Mouse (Mus musculus) neural tube, embryonic 10.5 days (tissue): Measurements from ENCODE around the gene Bax.
"Not testable (repeated sequence)": the region's sequence is repeated elsewhere in the genome, so short reads cannot be mapped to it uniquely, and the experiment has no call there.

Experiments
- DNase-seq: peaks from one replicate; pipeline ENCODE4 v3.0.0-alpha.2; 2017; ENCODE audit warnings: low spot score; ENCODE audit errors: extremely low spot score

Bax gene

DNA sequence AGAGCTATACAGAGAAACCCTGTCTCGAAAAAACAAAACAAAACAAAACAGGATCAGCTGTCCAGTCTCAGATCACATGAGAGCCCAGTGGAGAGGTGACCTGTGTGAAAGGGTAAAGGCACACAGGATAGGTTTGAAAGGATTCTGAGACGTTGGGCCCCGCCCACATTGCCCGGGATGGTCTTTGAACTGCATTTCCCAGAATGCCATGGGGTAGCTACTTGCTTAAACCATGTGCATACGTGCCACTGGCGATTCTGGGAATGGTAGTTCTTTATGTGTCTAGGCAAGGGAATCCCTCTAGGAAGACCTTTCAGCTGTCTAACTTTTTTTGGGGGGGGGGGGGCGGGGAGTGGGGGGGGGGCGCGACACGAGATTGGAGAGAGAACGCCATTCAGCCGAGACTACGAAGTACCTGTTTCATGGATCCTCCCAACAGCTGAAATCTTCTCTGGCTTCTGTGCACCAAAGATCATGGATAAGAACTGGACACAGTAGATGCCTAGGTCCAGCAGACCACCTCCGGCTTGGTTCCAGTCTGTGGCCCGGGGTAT is 14.8 kb upstream of the Bax start, which contains the start of gene Tulp2:
Gene Tulp2, plus strand, starts transcription at position 504 of the 554 bp plus-strand sequence.
- peak; percentile 36 for DNase-seq

DNA sequence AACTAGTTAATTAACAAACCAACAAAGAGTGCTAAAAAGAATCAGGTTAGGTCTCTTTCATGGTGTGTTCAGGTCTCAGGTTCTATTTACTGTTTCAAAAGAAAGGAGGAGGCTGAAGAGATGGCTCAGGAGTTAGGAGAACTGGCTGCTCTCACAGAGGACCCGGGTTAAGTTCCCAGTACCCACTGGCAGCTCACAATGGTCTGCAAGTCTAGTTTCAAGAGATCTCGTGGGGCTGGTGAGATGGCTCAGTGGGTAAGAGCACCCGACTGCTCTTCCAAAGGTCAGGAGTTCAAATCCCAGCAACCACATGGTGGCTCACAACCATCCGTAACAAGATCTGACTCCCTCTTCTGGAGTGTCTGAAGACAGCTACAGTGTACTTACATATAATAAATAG is 13.6 kb upstream of the Bax start:
- DNase-seq, result not testable (repeated sequence)

DNA sequence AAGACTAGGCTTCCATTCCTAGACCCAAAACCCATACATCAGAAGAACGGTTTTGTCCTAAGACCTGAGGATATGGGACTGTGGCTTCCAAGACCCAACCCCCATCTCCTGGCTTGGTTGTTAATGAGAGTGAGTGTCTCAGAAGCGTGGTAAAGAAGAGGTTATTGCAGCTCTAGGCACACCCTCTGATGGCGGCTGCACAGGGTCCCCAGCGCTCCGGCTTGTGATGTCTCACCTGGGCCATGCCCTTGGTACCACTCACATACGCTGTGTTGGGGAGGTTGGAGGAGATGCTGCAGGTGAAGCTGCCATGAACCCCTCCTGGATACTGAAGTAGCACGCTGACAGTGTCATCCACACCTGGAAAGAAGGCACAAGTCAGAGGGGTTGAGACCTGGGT is 12.1 kb upstream of the Bax start:
- no peak for DNase-seq

DNA sequence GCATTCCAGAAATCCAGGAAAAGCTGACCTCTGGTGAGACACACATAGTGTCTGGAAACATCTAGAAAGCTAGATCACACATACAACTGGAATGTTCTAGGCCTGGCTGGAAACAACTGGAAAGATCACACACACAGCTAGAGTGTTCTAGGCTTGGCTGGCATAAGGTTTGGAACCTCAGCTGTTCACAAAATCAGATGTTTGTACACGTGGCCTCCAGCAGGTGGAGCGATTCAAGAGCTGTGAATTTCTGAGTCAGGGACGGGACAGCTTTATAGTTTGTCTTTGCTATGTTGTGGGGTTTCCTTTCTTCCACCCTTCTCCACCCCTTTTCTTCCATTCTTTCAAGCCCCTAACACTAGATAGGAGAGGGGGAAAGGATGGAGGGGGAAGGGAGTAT is 10.3 kb upstream of the Bax start:
- DNase-seq, result peak; percentile 35

DNA sequence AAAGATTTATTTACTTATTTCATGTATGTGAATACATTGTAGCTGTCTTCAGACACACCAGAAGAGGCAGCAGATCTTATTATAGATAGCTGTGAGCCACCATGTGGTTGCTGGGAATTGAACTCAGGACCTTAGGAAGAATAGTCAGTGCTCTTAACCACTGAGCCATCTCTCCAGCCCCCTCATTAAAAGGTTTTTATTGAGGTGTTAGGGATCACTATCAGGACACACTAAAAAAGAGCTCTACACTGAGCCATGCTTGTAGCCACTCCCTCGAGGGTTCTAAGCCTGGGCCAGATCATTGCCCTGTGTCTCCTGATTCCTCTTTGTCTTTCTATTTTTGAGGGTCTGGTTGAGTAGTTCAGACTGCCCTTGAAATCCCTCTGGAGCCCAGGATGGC is 9.8 kb upstream of the Bax start:
- no peak for DNase-seq

DNA sequence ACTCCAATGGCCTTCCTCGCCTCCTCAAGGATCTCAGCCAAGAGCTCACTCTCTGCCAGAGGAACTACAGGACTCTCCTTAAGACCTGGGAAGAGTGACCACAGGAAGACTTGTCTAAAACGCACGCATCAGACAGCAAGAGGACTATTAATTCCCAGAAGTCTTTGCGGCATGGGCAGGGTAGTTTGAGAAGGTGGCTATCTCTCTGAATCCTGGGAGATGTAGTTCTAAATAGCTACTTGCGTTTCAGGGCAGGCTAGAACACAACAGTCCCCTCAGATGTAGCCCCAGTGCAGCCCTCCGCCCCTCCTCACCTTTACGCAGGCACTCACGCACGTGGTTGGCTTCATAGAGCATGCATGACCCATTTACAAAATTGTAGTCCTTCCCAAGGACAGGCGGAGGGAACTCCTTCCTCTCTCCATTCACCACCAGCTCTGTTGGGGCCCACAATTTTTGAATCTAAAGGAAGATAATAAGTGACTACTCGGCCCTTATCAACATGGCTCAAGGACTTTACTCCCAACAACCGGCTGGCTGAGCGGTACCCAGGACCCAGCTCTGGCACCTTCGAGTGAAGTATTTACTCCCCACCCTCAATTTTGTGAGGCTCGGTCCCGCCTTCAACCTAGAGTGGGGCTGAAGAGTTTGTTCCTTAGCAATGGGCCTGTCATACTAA is 8.7 kb upstream of the Bax start:
- DNase-seq, result no peak

DNA sequence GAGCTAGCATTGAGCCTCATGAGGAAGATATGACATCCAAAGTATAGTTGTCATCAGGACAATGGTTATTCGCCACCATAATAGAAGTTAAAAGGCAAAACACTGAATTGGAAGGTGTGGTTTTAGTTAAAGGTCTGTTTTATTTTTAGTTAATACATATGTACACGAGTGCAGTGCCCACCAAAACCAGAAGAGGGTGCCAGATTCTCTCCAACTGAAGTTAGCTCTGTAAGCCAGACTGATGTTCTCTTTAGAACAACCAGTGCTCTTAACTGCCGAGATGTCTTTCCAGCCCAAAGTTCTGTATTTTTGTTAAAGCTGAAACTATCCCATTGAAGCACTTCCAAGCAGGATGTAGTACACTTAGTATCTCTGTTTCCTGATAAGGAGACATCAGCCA is 4.2 kb upstream of the Bax start:
- DNase-seq, result peak; percentile 62

DNA sequence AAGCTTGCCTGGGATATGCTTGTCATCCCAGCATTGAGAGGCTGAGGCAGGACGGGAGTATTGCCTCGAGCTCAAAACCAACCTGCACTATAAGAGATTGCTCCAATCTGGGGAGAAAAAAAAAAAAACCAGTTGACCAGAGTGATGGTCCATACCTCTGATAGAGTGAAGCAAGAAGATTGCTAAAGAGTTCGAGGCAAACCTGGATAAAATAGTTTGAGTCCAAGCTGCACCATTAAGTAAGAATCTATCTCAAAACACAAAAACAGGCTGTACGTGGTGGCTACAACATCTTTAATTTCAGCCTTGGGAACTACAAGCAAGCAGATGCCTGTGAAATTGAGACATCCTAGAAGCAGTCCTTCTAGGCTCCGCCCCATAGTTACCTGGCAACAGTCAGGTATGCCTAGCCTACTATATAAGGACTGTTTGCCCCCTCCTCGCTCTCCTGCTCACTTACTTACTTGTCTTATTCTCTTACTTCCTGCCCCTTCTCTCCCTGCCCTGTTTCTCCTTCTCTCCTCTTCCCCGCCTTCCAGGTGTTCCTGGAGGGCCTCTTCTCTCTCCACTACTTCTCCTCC is 482 bp upstream of the Bax start:
- DNase-seq, result no peak

DNA sequence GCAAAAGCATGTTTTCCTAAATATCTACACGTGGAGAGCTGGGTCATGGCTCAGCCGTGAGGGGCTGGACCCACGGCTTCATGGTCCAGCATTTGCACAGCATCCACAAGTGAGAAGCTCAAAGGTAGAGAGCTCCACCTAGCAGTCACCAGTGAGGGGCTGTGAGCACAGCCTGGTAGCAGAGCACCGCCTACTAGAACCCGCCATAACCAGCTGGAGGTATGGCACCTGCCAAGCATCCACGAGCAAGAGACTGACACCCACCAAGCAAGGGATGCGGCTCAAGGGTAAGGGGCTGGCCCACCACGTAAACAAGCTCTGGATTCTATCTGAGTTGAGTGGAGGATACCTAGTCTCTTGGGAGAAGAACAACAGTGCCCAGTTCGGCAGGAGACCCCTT is 1.1 kb downstream of the Bax start:
- DNase-seq, result no peak

DNA sequence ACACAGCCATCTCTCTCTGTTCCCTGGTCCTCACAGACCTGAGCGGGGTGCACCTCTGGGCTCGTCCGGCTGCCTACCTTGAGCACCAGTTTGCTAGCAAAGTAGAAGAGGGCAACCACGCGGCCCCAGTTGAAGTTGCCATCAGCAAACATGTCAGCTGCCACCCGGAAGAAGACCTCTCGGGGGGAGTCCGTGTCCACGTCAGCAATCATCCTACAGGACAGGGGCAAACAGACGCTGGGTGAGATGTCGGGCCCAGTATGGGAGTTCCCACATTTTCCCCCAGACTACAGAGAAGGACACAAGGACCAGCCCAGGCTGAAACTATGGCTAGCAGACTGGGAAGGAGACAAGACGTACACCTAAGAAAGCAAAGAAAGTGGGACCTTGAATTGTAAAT is 1.6 kb downstream of the Bax start:
- no peak for DNase-seq

DNA sequence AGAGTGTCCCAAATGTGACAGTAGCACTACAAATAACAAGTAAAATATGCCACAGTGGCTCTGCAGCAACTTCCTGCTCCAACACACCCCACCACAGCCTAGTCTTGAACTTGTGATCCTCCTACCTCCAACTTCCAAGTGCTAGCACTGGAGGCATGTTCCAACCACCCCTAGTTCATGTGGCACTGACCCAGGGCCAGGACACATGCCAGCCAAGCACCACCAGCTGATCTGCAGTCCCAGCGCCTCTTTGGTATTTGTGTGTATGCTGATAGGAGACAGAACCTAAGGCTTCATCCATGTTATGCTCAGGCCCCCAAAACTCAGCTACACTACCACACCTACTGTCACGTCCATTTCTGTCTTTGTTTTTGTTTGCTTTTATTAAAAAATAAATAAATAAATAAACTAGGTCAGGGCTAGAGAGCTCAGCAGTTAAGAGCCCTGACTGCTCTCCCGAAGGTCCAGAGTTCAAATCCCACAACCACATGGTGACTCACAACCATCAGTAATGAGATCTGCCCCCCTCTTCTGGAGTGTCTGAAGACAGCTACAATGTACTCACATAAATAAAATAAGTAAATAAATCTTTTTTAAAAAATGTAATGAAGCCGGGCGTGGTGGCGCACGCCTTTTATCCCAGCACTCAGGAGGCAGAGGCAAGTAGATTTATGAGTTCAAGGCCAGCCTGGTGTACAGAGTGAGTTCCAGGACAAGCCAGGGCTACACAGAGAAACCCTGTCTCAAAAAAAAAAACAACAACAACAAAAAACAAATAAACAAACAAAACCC is 2.5 kb downstream of the Bax start:
- no peak for DNase-seq

DNA sequence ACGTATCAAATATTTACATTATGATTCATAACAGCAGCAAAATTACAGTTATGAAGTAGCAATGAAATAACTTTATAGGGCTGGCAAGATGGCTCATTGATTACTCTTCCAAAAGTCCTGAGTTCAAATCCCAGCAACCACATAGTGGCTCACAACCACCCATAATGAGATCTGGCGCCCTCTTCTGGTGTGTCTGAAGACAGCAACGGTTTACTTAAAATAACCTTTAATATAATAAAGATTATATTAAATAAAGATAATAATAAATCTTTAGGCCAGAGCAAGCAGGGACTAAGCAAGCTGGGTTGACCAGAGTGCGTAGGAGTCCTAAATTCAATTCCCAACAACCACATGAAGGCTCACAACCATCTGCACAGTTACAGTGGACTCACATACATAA is 3.8 kb downstream of the Bax start:
- not testable (repeated sequence) for DNase-seq

DNA sequence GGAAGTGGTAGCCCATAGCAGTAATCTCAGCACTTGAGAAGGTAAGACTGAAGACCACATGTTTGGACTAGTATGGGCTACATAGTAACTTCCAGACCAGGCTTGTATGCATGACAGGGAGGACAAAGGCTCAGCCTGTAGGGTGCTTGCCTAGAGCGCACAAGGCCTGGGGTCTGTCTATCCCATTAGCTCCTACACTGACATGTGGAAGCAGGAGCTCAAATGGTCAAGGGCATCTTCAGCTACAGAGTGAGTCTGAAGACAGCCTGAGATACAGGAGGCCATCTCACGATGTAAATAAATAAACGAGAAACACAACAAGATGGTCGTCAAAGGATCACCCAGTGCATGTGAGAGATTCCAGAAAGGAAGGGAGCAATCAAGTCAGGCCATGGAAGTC is 4.4 kb downstream of the Bax start:
- DNase-seq, result no peak

DNA sequence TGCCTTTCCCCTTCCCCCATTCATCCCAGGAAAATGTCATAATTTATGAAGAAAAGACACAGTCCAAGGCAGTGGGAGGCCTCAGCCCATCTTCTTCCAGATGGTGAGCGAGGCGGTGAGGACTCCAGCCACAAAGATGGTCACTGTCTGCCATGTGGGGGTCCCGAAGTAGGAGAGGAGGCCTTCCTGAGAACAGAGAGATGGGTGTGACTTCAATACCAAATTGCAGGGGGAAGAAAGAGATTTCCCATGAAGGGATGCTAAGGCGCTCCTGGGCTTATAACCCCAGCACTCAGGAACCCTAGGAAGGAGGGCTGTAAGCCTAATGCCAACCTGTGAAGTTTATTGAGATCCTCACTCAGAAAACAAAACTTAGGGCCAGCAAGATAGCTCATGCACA is 4.9 kb downstream of the Bax start:
- DNase-seq, result no peak

DNA sequence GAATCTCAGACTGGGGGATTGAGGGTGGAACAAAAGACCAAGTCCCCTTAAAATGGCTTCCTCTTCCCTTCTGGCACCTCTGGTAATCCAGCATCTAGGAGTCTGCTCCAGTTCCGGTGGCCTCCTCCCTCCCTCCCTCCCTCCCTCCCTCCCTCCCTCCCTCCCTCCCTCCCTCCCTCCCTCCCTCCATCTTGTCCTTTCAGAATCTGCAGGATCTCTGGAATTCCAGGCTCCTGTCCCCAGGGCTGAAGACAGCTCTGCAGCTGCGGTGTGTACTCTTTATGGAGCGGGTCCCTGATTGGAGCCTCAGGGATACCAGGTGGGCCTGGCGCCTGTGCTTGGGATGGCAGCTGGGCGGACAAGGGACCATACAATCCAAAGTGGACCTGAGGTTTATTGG is 5.4 kb downstream of the Bax start:
- DNase-seq, result no peak

DNA sequence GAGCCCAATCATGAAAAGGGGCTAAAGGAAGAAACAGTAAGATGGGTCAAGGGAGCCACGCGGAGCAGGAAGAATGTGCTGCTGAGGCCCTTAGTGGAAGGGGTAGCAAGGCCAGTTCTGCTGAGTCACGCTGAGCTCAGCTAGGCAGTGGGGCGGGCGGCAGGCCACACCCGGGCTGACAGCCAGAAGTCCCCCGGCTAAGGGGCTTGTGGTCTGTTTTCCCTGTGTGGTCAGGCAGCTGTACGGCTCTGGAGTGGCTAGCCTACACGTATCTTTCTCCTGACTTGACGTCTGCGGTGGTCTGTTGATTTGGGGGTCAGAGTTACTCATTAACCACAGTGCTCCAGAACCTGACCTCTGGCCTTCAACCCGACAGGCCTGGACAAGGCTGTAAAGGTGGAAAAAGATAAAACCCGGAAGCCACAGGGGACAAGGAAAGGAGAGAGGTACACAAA is 5.8 kb downstream of the Bax start:
- DNase-seq, result no peak

DNA sequence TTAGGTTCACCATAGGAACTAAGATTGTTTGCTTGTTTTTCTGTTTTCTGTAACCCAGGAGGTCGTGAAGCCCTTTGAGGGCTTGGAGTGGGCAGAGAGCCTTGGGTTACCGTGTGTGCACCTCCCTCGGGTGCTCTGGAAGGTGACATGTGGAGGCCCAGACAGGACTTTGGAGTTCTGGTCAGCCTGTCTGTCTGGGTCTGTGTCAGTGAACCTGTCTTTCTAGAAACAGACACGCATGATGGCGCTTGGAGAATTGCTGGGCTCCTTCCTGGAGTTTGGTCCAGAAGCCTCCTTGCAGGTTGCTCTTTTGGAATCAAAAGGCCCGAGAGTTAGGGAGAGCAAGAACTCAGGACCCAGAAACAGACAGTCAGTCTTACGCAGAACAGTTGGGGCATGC is 6.3 kb downstream of the Bax start:
- DNase-seq, result no peak

DNA sequence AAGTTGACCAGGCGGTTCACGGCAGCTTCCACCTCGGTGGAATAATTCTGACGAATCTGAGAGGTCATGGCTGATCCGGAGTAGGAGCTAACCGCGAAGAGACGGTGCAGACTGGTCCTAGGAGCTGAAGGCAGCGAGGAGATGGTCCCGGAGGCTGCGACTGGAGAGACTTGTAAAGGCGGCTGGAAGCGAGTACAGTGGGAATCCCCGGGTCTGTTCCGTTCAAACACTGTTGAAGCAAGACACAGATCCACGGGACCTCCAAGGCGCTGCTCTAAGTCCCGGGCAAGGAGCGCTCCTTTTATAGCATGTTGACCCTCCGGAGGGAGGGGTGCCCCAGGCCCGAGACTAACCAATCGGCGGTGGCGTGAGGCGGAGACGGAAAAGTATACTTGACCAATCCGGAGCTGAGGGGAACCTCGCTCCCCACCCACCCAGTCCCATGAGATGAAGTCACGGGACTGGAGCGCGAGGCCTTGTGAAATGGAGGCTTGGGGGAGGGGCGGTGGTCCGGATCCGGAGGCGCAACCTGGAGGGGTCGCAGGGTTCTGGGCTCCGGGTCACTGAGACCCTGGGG is 7.0 kb downstream of the Bax start, which contains the start of gene Ftl1:
Gene Ftl1, minus strand, starts transcription at position 321 of the 577 bp plus-strand sequence.
- DNase-seq, result peak; percentile 97

DNA sequence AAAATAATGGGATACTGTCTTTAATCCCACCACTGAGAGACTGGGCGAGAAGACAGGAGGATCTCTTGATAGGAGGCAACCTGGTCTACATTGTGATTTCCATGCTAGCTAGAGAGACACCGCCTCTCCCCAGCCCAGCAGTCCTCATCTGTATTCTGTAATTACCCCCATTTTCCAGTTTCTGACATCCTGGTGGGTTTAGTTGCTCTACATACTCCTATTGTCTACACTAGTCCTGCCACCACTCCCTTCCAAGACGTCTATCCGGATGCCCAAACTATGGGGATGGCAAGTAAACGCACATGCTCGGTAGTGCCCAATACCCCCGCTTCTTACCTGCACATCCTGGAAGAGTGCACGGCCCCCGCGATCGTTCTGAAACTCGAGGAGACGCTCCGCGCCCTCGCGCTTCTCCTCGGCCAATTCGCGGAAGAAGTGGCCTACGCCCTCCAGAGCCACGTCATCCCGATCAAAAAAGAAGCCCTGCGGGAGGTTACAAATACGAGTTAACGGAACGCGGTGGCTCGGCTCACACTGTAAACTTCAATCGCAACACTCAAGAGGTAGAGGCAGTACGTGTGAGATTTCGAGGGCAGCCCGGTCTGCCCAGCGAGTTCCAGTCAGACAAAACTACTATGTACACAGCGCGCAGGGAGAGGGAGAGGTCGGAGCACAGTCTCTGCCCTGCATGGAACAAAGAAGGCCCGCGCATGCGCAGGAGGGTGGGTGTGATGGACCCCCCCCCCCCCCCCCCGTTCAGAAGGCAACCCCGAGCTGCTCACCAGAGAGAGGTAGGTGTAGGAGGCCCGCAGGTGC is 7.7 kb downstream of the Bax start:
- DNase-seq, result peak; percentile 89

DNA sequence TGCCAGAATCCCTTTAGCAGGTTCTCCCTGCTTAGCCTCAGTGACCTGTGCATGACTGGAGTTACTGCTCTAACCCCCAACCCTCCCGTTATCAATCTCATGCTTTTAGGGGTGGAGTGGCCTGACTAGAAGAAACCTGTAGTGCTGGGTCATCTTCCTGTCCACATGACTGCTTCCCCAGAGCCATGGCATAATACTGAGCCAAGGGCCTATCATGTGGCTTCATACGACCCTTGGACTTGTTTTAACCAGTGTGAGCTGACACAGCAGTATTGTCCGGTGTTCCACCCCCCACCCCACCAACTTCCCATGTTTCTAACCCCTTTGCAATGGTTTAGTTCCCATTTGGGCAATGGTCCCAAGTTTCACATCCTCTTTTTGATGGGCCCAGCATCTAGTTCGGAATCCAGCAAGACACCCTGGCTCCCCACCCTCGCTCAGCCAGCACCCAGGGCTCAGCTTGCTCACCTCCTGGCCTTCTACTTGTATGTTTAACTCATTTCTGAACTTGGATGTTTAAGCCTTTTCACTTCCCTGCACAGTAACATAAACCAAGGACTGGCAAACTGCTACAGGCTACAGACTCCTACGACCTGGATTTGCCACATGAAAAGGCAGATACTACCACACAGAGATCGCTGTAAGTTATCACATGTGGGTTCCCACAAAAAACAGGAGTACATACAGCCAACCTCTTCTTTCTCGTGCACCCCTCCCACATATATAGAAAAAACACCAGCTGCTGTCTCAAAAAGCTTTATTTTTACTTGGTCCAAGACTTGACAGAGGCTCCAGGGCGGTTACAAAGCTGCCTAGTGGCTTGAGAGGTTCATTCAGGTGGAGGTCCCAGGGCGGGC is 9.3 kb downstream of the Bax start:
- DNase-seq, result peak; percentile 42
